14 mouse cellular contexts compared by ENCODE assay signal in genomic region chr5:13992734-13993396, GRCm38 (mm10). TPM values are rescaled to one million over a fixed set of nuclear protein-coding genes. Genes with fewer than 3 reads are reported as not detected.
DNase-seq lines count a peak whose midpoint lies in the region; ATAC-seq and TF ChIP-seq lines count a peak whose summit lies in the region.
"Had no signal": no experiment of that assay in that cellular context is flagged by ENCODE, and none has a peak within 500 bp of the region (broad histone marks: within the 10 kb centered on the region; RNA-seq: fewer than 3 reads in every experiment).

No protein-coding gene starts in this region.

- H3K9ac ChIP-seq in kidney, embryonic 15.5 days: no peak overlapping the region
- no peak overlapping the region for H3K9ac ChIP-seq in stomach, embryonic 16.5 days (ENCODE audit: low read length)

- no peaks in the 10 kb centered on the region for H3K36me3 ChIP-seq in kidney, embryonic 15.5 days
- H3K36me3 ChIP-seq in stomach, embryonic 16.5 days (ENCODE audit: control insufficient read depth, insufficient read depth, low read length): no peaks in the 10 kb centered on the region

- 0 out of 2 replicates have a peak, but pooled peaks cover 6% of the 10 kb centered on the region for H3K4me1 ChIP-seq in kidney, embryonic 15.5 days
- H3K4me1 ChIP-seq in lung, adult 2 months (ENCODE audit: control insufficient read depth, insufficient read depth, low read length): peaks cover 2% of the 10 kb centered on the region; the same call in 1 of the 2 replicates
- H3K4me1 ChIP-seq in stomach, embryonic 16.5 days (ENCODE audit: control insufficient read depth, insufficient read depth, low read length): no peaks in the 10 kb centered on the region

- 0 out of 2 replicates have a peak overlapping the region, but pooled peaks have one; percentile 3 for H3K4me2 ChIP-seq in kidney, embryonic 15.5 days
- no peak overlapping the region for H3K4me2 ChIP-seq in stomach, embryonic 16.5 days (ENCODE audit: low read depth, low read length)

- no peak for TF ChIP-seq POLR2A in lung, adult 2 months (IDR thresholded peaks at IDR 0.05; ENCODE audit: borderline replicate concordance, extremely low read depth, low read depth, low read length)

- 22% methylated on average over 11 of the region's 11 CpGs for WGBS in kidney, embryonic 15.5 days
- WGBS in lung, adult 2 months: 13% methylated on average over 11 of the region's 11 CpGs
- 27% methylated on average over 11 of the region's 11 CpGs for WGBS in stomach, embryonic 16.5 days

- H3K4me3 ChIP-seq in kidney, embryonic 15.5 days (replicated peaks): no peak overlapping the region
- H3K4me3 ChIP-seq in lung, adult 2 months (replicated peaks; ENCODE audit: extremely low read depth, low read depth, low read length): no peak overlapping the region
- H3K4me3 ChIP-seq in stomach, embryonic 16.5 days (replicated peaks; ENCODE audit: low read length): no peak overlapping the region
- H3K4me3 ChIP-seq: erythroblast, embryonic 14.5 days; heart, adult 2 months had no signal

- H3K27me3 ChIP-seq in kidney, embryonic 15.5 days: no peaks in the 10 kb centered on the region
- H3K27me3 ChIP-seq in stomach, embryonic 16.5 days (ENCODE audit: control insufficient read depth, insufficient read depth, low read length): no peaks in the 10 kb centered on the region

- intact Hi-C loops in heart, postnatal 14 days (cut with DNase I): no loop called here

- no peak overlapping the region for H3K27ac ChIP-seq in kidney, embryonic 15.5 days
- H3K27ac ChIP-seq in stomach, embryonic 16.5 days (ENCODE audit: low read length): no peak overlapping the region
- H3K27ac ChIP-seq: heart, adult 2 months; macrophage had no signal

- peak; percentile 60; the same call in 1 of the 2 replicates for ATAC-seq in kidney, embryonic 15.5 days (replicated peaks; ENCODE audit: low FRiP score)
- peak; percentile 58; the same call in 1 of the 2 replicates for ATAC-seq in stomach, embryonic 16.5 days (ENCODE audit: insufficient read depth, low FRiP score)
- ATAC-seq: hindbrain, embryonic 16.5 days had no signal

- no peak for DNase-seq in kidney, adult 18-20 months
- peak; percentile 43 for DNase-seq in adrenal gland, postnatal 14 days
- DNase-seq in lung, adult 2 months: peak; percentile 37
- DNase-seq in spleen, postnatal 4 days (ENCODE audit: low spot score in 2 of 2): no peak
- no peak for DNase-seq in testis, postnatal 10 days (ENCODE audit: low spot score)
- DNase-seq in heart, postnatal 14 days: no peak
- DNase-seq: cerebellum, adult 18-20 months had no signal

- H3K9me3 ChIP-seq in kidney, embryonic 15.5 days (replicated peaks): no peaks in the 10 kb centered on the region
- H3K9me3 ChIP-seq in stomach, embryonic 16.5 days (replicated peaks; ENCODE audit: control insufficient read depth, low read length): no peaks in the 10 kb centered on the region; the same call in 1 of the 2 replicates

- no peak for TF ChIP-seq CTCF in lung, adult 2 months (IDR thresholded peaks at IDR 0.05; ENCODE audit: insufficient read depth, low read length)

RNA-seq across cellular contexts. Expression of gene Sema3e, which starts 32.2 kb away (rescaled TPM):
- 1.7 and 2.4 TPM in 2 replicates for polyA plus RNA-seq in kidney, embryonic 15.5 days (2015; fragmentation: Nextera tagmentation; extraction: Ambion mirVana)
- 0.44 and 0.45 TPM in 2 replicates for total RNA-seq in adrenal gland, postnatal 14 days (2021)
- 17.5 and 23.6 TPM in 2 replicates for polyA plus RNA-seq in lung, adult 2 months (2012; rRNA removed)
- polyA plus RNA-seq in stomach, embryonic 16.5 days (2015; fragmentation: Nextera tagmentation; extraction: Ambion mirVana): 3.4 and 3.7 TPM in 2 replicates
- under 1 TPM; 0.22 to 0.31 TPM for total RNA-seq in heart, postnatal 14 days (2021)
- total RNA-seq: neutrophil, adult 5-6 weeks had no signal
- polyA plus RNA-seq: erythroblast, embryonic 14.5 days; macrophage had no signal

Comparison
In these comparisons a context has a peak if more than half of its experiments do, and no peak if none do; other contexts are left out.
1. DNase-seq: peak in adrenal gland, postnatal 14 days (single experiment) and lung, adult 2 months (single experiment); none in kidney, adult 18-20 months (single experiment), spleen, postnatal 4 days (0 of 2), testis, postnatal 10 days (single experiment) and heart, postnatal 14 days (0 of 2).